Mouse (Mus musculus) adrenal gland, adult (tissue): Measurements from ENCODE around the gene Sdk1.

ENCODE experiments used
- DNase-seq, 2 experiments: peaks; one replicate each; pipeline ENCODE4 v3.0.0; 2022 to 2023; ENCODE audit warnings: low spot score in 1 of 2; ENCODE audit not compliant: inconsistent age in 2 of 2

Sdk1 gene

DNA sequence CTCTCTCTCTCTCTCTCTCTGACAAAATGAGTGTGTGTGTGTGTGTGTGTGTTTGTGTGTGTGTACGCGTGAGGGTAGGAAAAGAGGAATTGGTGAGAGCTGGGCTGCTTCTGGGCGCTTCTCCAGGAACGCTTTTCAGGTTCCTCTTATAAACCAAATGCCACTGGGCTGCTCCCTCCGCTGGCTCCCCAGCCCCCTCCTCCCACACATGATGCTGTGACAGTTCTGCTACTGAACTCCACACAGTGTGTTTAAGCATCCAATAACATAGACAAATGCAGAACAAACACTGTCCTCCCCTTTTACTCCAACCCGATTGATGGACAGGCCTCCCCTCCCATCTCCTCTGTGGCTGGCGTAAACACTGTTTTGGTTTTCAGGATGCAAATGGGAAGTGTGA, 513.0 kb downstream of the Sdk1 start:
- DNase-seq, result no peak

- DNase-seq, result peak; percentile 14 to 32
Observed at GRCm38 (mm10) chr5:141758885-141759284, 517.6 kb downstream of the Sdk1 start.

GRCm38 (mm10) chr5:141764111-141764510, 522.8 kb downstream of the Sdk1 start:
- no peak for DNase-seq

- DNase-seq, result no peak
Observed at GRCm38 (mm10) chr5:141768761-141769515, 527.6 kb downstream of the Sdk1 start.

- DNase-seq, result no peak
Observed at GRCm38 (mm10) chr5:141771516-141771915, 530.2 kb downstream of the Sdk1 start.

- DNase-seq, result no peak
Observed at GRCm38 (mm10) chr5:141778231-141778630, 536.9 kb downstream of the Sdk1 start.

GRCm38 (mm10) chr5:141781142-141781541, 539.9 kb downstream of the Sdk1 start:
- DNase-seq, result peak in 1 of 2 experiments; percentile 16

DNA sequence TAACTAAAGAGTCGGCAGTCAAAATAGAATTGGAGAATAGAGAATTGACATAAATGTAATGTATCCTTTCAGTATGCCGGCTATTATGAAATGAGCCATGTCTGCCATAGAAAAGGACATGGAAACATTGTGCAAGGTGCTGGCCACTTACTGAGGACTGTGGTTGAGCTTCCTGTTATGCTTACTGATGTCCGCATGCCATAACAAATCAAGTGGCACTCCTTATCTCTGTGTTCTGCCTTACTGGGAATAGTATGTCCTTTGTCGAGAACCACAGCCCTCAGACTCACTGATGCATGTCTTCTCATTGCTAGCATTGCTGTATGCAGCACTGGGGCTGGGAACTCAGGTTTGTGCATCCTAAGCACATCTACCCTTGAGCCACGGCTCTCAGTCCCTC, 541.0 kb downstream of the Sdk1 start:
- peak in 1 of 2 experiments; percentile 28 for DNase-seq

- peak; percentile 50 to 59 for DNase-seq
Observed at GRCm38 (mm10) chr5:141783516-141783915, 542.2 kb downstream of the Sdk1 start.

- peak; percentile 85 to 87 for DNase-seq
Observed at GRCm38 (mm10) chr5:141793926-141794325, 552.6 kb downstream of the Sdk1 start.

- no peak for DNase-seq
Observed at GRCm38 (mm10) chr5:141823823-141824330, 582.6 kb downstream of the Sdk1 start.

- DNase-seq, result no peak
Observed at GRCm38 (mm10) chr5:141824739-141825379, 583.6 kb downstream of the Sdk1 start.

DNA sequence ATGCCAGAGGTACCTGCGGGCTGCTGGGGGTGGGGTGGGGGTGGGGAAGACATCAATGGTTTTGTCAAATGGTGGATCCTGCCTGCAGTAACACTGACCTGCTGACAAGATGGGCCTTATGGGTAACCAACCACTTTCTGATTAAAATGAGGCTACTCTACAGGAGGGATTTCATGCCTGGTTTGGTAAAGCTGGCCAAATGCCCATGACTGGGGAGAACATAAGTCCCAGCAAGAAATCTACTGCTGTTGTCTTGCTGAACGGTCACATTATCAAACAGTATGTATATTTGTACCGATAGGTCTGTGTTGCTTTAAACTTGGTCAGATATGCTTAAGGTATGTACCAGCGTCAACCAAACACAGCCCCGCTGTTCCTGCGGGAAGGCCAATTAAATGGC, 594.3 kb downstream of the Sdk1 start:
- DNase-seq, result no peak

DNA sequence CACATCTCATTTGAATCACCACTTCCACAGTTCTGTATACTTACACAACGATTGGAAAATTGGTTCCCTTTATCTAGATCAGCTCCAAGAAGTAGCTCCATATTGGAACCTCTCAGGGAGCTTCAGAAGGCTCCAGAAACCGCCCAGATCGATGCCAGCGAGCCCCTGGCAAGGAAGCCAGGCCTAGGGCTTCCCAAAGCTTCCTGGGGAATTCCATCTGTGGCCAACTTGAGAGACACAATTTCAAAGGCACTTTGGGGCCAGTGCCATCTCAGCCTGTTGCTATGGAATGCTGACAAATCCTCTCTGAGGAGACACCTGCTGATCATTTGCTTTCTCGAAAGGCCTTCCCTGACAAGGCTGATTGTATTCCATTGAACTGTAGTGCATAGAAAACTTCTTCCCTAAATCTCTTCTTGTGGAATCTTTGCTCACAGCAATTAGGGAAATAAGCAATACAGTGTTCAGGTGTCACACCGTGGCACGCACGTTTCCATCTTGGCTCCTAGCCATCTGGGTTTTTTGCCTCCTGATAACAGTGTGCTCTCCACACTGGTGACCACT, 595.7 kb downstream of the Sdk1 start:
- no peak for DNase-seq

DNA sequence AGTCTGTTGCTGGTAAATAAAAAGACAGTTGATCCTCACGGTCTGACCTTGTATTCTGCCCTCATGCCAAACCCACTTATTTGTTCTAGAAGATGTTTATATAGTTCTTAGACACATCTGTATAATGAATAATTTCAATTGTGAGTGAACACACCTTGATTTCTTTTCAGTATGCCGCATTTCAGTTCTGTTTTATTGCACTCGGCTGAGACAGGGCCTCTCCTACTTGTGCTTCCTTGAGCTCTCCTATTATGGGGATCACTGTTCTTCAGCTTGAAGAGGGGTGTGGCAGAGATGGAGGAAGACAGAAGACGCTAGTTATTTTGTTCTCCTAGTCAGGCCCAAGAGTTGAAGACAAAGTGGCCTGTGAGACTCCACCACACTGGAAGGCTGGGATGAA, 603.4 kb downstream of the Sdk1 start:
- DNase-seq, result no peak

DNA sequence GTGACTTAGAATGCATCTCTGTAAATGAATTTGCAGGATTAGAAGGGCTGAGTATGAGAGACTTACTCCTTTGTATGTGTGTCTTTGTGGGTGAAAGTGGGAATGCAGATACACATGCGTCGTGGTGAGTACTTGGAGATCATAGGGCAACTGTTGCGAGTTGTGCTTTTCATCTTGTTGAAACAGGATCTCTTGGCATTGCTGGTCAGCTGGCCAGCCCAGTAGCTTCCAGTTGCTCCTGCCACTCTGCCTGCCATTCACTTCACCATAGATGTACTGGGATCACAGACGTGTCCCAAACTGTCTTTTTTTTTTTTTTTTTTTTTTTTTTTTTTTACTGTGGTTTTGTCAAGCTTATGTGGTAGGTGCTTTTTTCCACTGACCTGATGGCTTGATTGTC, 606.4 kb downstream of the Sdk1 start:
- no peak for DNase-seq

DNA sequence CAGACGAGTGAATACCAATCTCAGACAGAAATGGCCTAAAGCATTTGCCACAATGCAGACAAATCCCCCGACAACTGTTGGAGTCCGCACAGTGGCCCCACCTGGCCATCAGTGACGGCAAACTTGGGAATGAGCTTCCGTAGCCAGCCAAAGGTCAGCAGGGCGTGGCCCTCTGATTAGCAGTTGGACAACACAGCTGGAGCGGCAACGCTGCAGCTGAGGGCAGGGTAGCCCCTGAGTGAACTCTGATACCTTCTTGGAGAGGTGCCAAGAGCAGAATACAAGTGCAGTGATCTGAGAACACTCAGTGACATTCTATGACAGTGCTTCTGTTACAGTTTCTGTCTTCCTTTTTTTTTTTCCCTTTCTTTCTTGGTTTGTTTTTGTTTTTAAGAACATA, 610.9 kb downstream of the Sdk1 start:
- peak; percentile 55 to 73 for DNase-seq

- DNase-seq, result no peak
Observed at GRCm38 (mm10) chr5:141856447-141856846, 615.2 kb downstream of the Sdk1 start.

- DNase-seq, result no peak
Observed at GRCm38 (mm10) chr5:141857781-141858180, 616.5 kb downstream of the Sdk1 start.

DNA sequence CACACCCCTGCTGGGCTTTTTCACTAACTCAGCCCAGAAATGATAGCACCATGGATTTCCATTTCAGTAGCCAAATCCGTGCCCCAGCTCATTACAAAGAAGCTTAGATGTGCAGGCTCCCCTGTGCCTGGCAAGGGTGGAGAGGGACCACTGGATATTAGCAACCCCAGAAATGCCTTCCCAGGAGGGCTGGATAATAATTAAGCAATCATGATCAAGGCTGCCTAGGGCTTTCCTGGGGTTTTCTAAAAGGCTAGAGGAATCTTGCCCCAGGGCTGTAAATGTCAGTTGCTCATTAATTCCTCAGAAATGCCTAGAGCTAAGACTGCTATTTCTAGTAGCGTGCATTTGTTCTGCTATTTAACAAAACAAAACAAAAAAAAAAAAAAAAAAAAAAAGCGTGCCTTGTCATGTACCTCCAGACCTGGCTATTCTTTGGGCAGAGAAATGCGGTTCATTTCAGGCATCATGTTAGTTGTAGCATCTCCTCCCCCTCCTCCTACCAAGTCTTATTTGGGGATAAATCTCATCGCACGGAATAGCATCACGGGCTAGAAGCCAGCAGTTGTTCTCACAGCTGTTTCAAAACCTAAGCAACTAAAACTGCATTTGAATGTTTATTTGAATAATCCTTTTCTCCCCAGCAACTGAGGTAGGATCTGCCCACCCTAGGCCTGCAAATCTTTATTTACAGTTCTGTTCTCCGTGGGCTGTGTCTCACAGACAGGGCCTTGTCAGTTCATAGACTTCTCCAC, 617.3 kb downstream of the Sdk1 start:
- DNase-seq, result no peak

DNA sequence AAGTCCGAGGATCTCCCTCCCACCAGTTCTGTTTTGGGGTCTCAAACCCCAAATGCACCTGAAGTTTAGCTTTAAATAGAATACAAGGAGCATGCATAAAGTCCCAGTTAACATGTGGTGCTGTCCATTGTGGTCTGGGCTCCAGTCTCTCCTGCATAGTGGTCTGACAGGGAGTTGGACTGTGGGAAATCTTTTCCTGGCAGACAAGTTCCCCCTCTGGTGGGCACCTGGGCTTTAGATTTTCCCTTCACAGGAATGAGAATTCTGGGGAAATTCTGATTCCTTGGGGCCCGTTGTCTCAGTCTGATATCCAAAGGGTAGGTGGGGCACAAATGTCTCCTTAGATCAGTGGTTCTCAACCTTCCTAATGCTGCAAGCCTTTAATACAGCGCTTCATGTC, 624.8 kb downstream of the Sdk1 start:
- no peak for DNase-seq
